Mouse (Mus musculus) erythroblast, adult 5-6 weeks (primary cell): ENCODE data around the gene Pip5k1b. TPM values are rescaled to one million over a fixed set of nuclear protein-coding genes. Genes with fewer than 3 reads are reported as not detected.

ENCODE experiments used
- ATAC-seq: replicated peaks from 2 replicates; pipeline ENCODE4 v1.8.0; 2016; ENCODE audit warnings: moderate number of reproducible peaks, mild to moderate bottlenecking, moderate TSS enrichment, inconsistent platforms; ENCODE audit not compliant: poor library complexity, low FRiP score, severe bottlenecking
- total RNA-seq, 2 experiments: library from RNA; stranded (forward) in 1 of 2; stranded (reverse) in 1 of 2; fragments of 150-400 nt in 1 of 2; fragments of 200-764, 138-1000 nt in 1 of 2; gene quantifications; 2 replicates each; pipeline versions ENCODE4 v1.2.3 to v1.2.4; 2015 to 2017; ENCODE audit warnings: low replicate concordance in 2 of 2

Pip5k1b gene
- total RNA-seq, 2 experiments from 2014 or later: 35.4 to 43.5 TPM

- ATAC-seq: no peak
Observed at GRCm38 (mm10) chr19:24367722-24368121, 187.9 kb downstream of the Pip5k1b start.

GRCm38 (mm10) chr19:24366747-24367146 is 188.9 kb downstream of the Pip5k1b start:
- no peak for ATAC-seq

- ATAC-seq: no peak
Observed at GRCm38 (mm10) chr19:24362626-24363321, 192.9 kb downstream of the Pip5k1b start.

- ATAC-seq: no peak
Observed at GRCm38 (mm10) chr19:24359270-24359669, 196.4 kb downstream of the Pip5k1b start.

DNA sequence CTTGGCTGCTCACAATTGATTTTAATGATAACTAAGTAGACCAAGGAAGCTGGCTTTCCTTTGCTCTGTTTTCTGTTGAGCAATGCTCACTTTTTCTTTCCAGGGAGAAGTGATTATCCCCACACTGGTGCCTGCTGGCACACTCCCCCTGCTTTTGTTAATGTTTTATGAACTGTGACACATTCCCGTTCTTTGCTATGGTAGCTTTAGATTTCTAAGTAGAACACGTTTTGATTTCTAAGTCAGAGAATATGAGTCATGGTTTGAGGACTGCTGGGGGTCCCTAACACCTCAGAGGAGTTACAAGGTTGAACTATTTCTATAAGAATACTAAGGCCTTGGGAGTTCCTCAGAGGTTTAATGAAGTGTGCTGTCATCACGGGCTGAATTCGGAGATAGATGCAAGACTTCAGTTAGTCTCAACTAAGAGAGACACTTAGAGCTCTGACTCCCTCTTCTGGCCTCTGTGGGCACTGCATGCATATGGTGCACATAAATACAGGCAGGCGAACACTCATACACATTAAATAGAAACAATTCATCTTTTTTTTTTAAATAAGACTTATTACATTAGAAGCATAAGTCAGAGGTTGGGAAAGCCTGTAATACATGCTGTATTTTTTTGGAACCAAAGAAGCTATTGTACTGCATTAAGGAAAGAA is 203.2 kb downstream of the Pip5k1b start:
- no peak for ATAC-seq

DNA sequence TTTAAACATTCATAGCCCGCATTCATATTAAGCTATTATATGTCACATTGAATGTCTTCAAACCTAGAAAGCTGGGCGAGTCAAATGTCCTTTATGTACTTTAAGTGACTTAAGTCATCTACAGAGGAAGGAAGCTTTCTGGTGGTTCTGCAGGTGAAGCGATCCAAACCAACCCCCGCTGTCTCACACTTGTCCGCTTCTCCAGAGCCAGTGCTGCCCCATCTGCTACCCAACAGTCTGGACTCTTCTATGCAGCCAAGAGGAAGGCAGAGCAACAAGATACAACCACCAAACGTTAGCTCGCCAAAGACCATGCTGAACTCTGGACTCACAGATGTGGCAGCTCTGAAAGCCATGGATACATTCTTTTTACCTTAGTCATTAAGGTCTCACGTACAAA is 211.2 kb downstream of the Pip5k1b start:
- ATAC-seq: no peak

- ATAC-seq: no peak
Observed at GRCm38 (mm10) chr19:24342786-24343185, 212.9 kb downstream of the Pip5k1b start.

- ATAC-seq: no peak
Observed at GRCm38 (mm10) chr19:24336370-24337076, 219.1 kb downstream of the Pip5k1b start.

- no peak for ATAC-seq
Observed at GRCm38 (mm10) chr19:24335611-24336343, 219.9 kb downstream of the Pip5k1b start.

DNA sequence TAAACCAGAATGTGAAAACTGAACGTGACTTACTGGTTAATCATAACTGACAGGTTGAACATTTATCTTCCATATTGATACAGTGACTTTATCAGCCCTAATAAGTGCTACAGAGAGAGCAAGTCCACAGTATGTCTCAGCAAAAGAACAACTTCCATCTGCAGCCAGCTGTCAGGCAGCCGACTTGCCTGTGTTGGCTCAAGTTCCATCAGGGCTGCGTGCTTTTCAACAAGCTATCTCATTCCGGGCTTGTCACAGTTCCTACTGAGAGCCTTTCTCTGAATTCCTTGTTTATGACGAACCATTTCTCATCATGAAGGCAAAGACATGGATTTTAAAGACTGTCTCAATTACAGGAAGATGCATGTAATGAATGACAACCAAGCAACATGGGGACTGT is 222.7 kb downstream of the Pip5k1b start:
- ATAC-seq: no peak

DNA sequence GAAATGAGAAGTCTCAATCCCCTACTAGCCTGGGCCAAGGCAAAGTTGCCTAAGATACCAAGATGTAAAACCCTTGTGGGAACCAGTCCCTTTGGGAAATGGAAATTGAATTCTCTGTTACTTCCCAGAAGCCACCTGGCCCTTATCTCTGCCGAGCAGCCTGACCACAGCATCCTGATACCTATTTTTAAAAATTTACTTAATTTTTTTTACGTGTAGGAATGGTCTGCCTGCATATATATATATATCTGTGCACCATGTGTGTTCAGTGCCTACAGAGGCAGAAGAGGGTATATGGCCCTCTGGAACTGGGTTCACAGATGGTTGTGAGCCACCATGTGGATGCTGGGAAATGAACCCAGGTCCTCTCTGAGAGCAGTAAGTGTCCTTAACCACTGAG is 224.4 kb downstream of the Pip5k1b start:
- ATAC-seq: no peak

DNA sequence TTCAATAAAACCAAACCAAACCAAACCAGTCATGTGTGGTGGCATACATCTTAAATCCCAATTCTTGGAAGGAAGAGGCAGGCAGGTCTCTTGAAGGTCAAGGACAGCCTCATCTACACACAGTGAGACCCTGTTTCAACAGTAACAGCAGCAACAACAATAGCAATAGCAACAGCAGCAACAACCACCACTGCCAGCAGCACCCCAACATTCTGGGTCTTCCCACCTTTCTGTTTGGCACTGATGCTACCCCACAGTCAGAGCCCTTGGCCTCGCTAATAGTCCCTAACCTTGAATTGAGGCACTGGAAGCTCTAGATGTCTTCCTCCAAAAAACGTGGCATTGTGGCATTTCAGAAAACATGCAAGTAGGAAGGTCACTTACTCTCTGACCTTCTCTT is 225.3 kb downstream of the Pip5k1b start:
- ATAC-seq: no peak

- ATAC-seq: no peak
Observed at GRCm38 (mm10) chr19:24327921-24328320, 227.8 kb downstream of the Pip5k1b start.

DNA sequence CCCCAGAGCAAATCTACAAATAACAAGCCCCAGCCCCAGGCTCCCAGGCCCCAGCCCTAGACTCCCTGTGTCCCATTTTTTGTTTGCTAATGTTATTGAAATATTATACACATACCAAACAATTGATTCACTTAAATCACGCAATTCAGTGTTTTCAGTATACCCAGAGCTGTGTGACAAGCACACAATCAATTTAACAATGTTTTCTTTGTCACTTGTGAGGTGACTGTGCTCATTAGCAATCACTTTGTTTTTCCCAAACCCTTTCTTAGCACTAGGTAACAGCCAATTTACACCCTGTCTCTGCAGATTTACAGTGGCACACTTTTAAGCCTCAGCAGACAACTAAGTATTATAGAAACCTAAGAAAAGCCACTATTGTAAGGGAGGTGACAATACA is 228.7 kb downstream of the Pip5k1b start:
- ATAC-seq: no peak

- no peak for ATAC-seq
Observed at GRCm38 (mm10) chr19:24325692-24326091, 230.0 kb downstream of the Pip5k1b start.

DNA sequence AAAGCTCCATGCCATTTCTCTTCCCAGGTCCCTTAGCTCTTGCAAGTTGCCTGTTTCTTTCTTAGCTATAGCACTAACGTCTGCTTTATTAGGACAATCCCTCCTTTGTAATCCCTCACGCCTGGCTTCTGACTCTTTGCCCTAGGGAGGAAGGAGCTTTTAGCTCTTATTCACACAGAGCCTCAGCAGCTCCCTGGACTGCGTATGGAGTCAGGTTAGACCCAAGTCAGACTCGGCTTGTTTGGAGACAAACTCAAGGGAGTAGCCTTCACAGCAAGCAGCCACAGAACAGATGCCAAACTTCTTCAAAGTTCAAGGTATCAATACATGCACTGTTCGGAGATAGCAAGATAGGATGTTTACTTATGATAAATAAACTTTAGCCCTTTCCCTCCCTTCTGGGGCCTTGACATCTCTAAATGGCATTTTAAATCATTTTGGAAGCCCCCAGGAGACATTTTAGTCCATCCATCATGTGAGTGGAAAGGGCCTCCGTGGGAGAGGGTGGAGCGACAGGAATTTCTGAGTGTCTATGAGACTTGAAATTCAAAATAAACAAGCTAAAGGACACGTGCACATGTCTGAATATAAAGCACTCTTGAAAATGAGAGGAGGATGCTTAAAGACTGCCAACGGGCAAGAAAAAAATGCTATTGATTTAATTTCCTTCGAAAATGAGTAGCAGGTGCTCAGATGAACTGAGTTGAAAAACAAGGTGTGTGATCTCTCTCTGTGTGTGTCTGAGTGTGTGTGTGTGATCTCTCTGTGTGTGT is 231.6 kb downstream of the Pip5k1b start:
- ATAC-seq: no peak

GRCm38 (mm10) chr19:24321900-24322311 is 233.8 kb downstream of the Pip5k1b start:
- ATAC-seq: no peak

- ATAC-seq: no peak
Observed at GRCm38 (mm10) chr19:24321211-24321899, 234.3 kb downstream of the Pip5k1b start.

- ATAC-seq: no peak
Observed at GRCm38 (mm10) chr19:24318172-24318571, 237.5 kb downstream of the Pip5k1b start.
